ENCODE assay signal across 14 mouse cellular contexts in the genomic region with DNA sequence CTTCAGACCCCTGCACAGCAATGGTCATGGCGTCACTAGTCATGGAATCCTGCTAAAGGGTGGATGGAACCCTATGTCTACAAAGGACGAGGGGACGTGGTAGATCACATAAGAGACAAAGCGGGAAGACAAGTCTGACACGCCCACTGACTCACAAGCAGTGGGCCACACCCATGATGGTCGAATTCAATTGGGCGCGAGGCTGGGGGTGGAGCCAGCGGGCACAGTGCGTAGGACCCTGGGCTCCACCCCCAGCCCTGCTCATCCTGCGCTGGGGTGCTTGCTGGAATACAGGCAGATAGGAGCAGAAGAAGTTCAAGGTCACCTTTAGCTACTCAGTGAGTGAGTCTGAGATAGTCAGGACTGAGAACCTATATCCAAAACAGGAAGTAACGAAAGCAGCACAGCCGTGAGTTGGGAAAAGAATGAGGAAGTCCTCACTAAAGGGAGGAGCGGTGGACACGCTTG. TPM values are rescaled to one million over a fixed set of nuclear protein-coding genes. Genes with fewer than 3 reads are reported as not detected.
DNase-seq lines count a peak whose midpoint lies in the region; ATAC-seq and TF ChIP-seq lines count a peak whose summit lies in the region.
"Had no signal": no experiment of that assay in that cellular context is flagged by ENCODE, and none has a peak within 500 bp of the region (broad histone marks: within the 10 kb centered on the region; RNA-seq: fewer than 3 reads in every experiment).

No protein-coding gene starts in this region.

- H3K9me3 ChIP-seq in liver, embryonic 14.5 days (ENCODE audit: control insufficient read depth, low read length) = no peaks in the 10 kb centered on the region
- H3K9me3 ChIP-seq: hindbrain, embryonic 12.5 days had no signal

- H3K4me3 ChIP-seq in liver, embryonic 14.5 days (ENCODE audit: insufficient read depth in 1 of 2, low read depth in 2 of 2, low read length in 2 of 2) = no peak overlapping the region
- H3K4me3 ChIP-seq: heart, adult 2 months; hindbrain, embryonic 12.5 days; limb, embryonic 12.5 days had no signal

- no peak for TF ChIP-seq EP300 in liver, embryonic 14.5 days (IDR thresholded peaks at IDR 0.05; ENCODE audit: low read depth)

- 54% methylated on average over 15 of the region's 15 CpGs for WGBS in liver, embryonic 14.5 days (ENCODE audit: insufficient replicate concordance)

- no peak overlapping the region for H3K27ac ChIP-seq in liver, embryonic 14.5 days
- H3K27ac ChIP-seq: hindbrain, embryonic 12.5 days; limb, embryonic 12.5 days had no signal

- no peaks in the 10 kb centered on the region for H3K36me3 ChIP-seq in liver, embryonic 14.5 days (replicated peaks; ENCODE audit: control insufficient read depth, insufficient read depth, low read depth)

- no peak overlapping the region for H3K4me2 ChIP-seq in liver, embryonic 14.5 days (ENCODE audit: low read depth)
- H3K4me2 ChIP-seq: hindbrain, embryonic 12.5 days; limb, embryonic 12.5 days had no signal

- peak; percentile 36 for DNase-seq in adrenal gland, adult 2 months
- DNase-seq in adrenal gland, adult 8-10 months = no peak
- DNase-seq in lung, postnatal 4 days = peak; percentile 38 to 43
- DNase-seq in lung, adult 18-20 months = no peak
- peak in 2 of 3 experiments; percentile 40 to 41 for DNase-seq in liver, embryonic 14.5 days (ENCODE audit: low read depth in 3 of 3, low spot score in 3 of 3)
- DNase-seq in testis, postnatal 10 days (ENCODE audit: low spot score) = peak; percentile 77
- no peak for DNase-seq in urinary bladder, postnatal 10 days (ENCODE audit: low spot score)
- DNase-seq in ovary, adult 18-20 months (ENCODE audit: low spot score) = no peak
- DNase-seq: kidney, postnatal 36 days; spleen, adult 18-20 months had no signal

- peak; percentile 70 for ATAC-seq in liver, embryonic 14.5 days (ENCODE audit: insufficient read depth)
- ATAC-seq: midbrain, embryonic 16.5 days had no signal

- peaks cover 3 to 15% of the 10 kb centered on the region in 2 experiments; a peak in 3 of 4 replicates for H3K4me1 ChIP-seq in liver, embryonic 14.5 days (replicated peaks; ENCODE audit: control insufficient read depth in 2 of 2, insufficient read depth in 2 of 2, low read length in 1 of 2)
- H3K4me1 ChIP-seq: hindbrain, embryonic 12.5 days had no signal

- no peaks in the 10 kb centered on the region for H3K27me3 ChIP-seq in liver, embryonic 14.5 days (ENCODE audit: control insufficient read depth, insufficient read depth, low read length)
- H3K27me3 ChIP-seq: hindbrain, embryonic 12.5 days; limb, embryonic 12.5 days had no signal

- no peak overlapping the region for H3K9ac ChIP-seq in liver, embryonic 14.5 days (replicated peaks)
- H3K9ac ChIP-seq: hindbrain, embryonic 12.5 days; limb, embryonic 12.5 days had no signal

- TF ChIP-seq CTCF in liver, embryonic 14.5 days (IDR thresholded peaks at IDR 0.05; ENCODE audit: low read depth) = no peak

RNA-seq across cellular contexts. Expression of a gene that starts 10.1 kb away (rescaled TPM):
- total RNA-seq in adrenal gland, adult 2 months (2021) = 10 to 100 TPM; 34.2 to 42.3 TPM
- polyA plus RNA-seq in adrenal gland, adult 2 months (2012; rRNA removed) = 53.4 and 55.5 TPM in 2 replicates
- 10 to 100 TPM; 32.8 to 36.2 (median 34.9) TPM for total RNA-seq in adrenal gland, adult 8-10 months (2022)
- 5.3 and 5.9 TPM in 2 replicates for polyA plus RNA-seq in liver, embryonic 14.5 days (2012; rRNA removed)
- polyA plus RNA-seq in liver, embryonic 14.5 days (2014; fragmentation: Nextera tagmentation; extraction: Ambion mirVana) = 6.3 and 8.3 TPM in 2 replicates

RNA-seq across cellular contexts. Expression of a gene that starts 52.0 kb away (rescaled TPM):
- total RNA-seq in adrenal gland, adult 2 months (2021) = 100 to 1,000 TPM; 152 to 154 TPM
- 124 and 148 TPM in 2 replicates for polyA plus RNA-seq in adrenal gland, adult 2 months (2012; rRNA removed)
- 100 to 1,000 TPM; 157 to 222 (median 203) TPM for total RNA-seq in adrenal gland, adult 8-10 months (2022)
- polyA plus RNA-seq in liver, embryonic 14.5 days (2012; rRNA removed) = 135 and 156 TPM in 2 replicates
- polyA plus RNA-seq in liver, embryonic 14.5 days (2014; fragmentation: Nextera tagmentation; extraction: Ambion mirVana) = 219 and 229 TPM in 2 replicates

Comparison
In these comparisons a context has a peak if more than half of its experiments do, and no peak if none do; other contexts are left out.
1. DNase-seq: peak in adrenal gland, adult 2 months (single experiment), lung, postnatal 4 days (2 of 2), liver, embryonic 14.5 days (2 of 3) and testis, postnatal 10 days (single experiment); none in adrenal gland, adult 8-10 months (single experiment), lung, adult 18-20 months (0 of 2), urinary bladder, postnatal 10 days (single experiment) and ovary, adult 18-20 months (single experiment).